Mouse (Mus musculus) layer of hippocampus, adult 11-12 months (tissue): ENCODE data around the gene Tmcc3.

ENCODE experiments used
- DNase-seq: peaks from one replicate; pipeline ENCODE4 v3.0.0; 2022; ENCODE audit warnings: low spot score

Tmcc3 gene

DNA sequence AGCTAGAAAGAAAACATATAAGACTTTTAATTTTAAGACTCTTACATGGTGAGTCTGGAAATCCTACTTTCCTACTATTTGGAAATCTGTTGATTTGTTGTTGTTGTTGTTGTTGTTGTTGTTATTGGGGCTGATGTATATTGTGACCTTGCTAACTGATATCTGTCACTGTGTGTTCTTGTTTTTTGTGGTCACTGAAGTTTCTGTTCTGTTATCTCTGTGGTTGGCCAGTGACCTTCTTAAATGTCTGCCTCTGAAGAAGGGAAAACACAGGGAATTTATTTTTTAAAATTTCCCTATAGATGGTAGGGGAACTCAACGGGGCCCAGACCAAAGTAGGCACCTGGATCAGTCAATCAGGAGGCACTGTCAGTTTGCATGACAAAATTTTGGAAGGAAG, 48.9 kb downstream of the Tmcc3 start:
- DNase-seq = no peak

DNA sequence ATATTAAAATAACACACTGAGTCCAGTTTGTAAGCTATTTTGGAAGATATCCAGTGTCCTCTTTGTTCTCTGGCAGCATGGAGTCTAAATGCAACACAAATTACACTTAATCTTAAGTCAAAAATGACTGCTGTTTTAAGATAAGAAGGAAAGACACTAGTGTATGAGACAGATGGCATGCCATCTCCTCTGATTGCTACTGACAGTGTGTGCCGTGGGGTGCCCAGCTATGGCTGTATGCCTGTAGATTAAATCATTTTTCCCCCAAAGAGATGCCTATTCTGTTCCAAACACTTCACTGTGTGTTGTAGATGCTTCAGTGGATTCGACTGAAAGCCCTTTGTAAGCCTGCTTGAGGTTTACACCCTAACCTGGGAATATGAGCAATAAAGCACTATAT, 59.5 kb downstream of the Tmcc3 start:
- DNase-seq = no peak

DNA sequence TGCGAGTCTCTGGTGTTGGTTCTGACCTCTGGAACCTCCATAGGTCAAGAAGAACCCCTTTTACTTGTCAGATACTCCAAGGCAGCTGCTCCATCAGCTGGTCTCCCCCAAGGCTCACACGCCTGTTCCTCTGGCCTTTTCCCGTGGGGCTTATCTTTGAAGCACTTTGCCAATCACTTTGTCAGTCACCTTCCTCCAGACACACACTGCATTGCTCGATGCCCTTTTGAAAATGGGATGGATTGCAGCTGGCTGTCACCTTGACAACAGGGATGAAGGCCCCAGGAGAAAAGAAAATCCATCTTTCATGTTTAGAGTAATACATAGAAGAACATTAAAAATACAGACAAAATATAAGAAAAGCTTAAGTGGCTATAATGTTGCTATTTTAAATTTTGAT, 65.2 kb downstream of the Tmcc3 start:
- DNase-seq = no peak

DNA sequence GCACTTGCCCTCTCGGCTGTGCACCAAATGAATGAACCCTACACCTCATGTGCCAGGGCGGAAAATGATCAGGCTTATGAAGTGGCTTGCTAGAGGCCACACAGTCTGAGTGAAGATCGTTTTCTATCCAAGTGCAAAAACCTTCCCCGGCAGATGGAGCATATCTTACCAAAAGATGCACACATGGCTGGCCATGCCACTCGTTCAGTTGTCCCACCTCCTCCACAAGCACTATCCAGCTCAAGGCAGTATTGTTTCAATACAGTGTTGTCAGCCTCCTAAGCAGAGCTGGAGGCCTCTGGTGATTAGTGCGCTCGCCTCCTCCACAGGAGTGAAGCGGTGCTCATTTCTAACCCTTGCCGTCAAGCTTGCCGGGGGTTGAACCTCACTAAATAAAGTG, 66.1 kb downstream of the Tmcc3 start:
- DNase-seq = peak; percentile 44

DNA sequence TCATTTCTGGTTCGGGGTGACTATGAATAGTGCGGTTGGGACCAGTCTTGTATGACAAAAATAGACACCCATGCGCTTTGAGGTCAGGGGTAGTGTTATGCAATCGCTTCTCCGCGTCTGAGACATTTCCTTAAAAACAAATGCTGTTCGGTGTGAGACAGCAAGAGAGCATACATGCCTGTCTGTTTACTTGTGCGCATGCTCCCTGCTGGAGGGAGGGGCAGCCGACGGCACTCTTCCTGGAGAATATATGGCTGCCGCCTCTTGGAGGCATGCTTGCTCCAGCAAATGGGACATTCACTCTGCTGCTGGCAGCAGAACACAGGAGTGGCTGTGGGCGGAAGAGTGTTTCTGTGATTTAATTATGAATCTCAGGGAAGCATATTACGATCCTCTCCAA, 66.6 kb downstream of the Tmcc3 start:
- DNase-seq = peak; percentile 86

DNA sequence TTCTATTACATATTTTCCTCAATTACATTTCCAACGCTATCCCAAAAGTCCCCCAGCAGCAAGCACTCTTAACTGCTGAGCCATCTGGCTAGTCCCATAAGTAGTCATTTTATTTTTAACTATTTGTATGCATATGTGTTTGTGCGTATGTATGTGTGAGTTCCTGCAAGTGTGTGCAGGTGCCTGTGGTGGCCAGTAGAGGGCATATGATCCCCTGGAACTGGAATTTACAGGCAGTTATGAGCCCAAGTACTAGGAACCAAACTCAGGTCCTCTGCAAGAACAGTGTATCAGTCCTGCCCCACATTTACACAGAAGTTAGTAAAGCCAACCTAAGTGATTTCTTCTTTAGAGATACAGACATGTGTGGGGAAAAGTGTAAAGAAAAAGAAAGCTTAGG, 68.3 kb downstream of the Tmcc3 start:
- DNase-seq = no peak

DNA sequence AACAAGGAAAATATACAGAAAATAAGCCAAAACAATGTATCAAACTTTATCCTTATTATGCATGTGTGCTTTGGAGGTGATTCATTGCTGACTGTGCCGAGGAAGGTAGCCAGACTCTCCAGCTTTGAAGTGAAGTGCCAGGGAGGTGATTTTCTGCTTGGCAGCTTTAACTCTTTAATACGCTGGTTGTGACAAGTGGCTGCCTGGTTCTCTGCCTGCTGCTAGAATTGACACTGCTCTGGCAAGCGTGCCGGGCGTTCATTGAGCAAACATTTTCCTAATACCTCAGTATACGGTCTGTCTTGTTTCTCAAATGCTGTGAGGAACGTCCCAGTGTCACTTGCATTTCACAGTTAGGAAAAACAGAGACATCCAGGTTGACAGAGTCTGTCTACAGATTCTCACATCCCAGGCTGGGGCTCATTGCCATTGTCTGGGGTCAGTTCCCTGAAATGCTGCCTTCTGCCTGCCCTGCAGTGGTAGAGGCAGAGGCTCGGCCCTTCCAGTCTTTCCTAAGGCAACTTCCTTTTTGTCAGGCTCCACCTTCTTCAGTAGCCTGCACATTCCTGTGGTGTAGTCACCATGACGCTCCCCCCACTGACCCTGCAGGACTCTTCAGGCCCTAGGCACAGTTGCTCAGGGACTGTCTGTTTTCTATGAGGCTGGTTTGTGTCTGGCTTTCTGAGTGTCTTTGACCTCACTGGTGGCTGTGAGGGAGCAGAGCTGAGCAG, 69.1 kb downstream of the Tmcc3 start:
- peak; percentile 49 for DNase-seq

DNA sequence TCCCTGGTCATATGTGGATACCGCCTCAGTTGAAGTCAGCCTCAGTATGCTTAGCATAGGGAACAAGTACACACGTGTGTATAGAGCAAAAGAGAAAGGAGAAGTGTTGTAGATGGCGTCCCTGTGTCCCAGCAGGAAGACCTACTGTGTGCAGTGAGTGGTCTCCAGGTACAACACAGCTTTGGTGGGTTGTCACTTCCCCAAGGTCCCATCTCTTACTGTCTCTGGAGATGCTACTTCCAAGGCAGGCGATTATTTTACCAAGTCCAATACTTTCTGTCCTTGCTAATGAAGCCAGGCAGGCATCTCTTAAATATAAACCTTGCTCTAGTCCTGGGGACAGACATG, 69.6 kb downstream of the Tmcc3 start:
- DNase-seq = no peak

DNA sequence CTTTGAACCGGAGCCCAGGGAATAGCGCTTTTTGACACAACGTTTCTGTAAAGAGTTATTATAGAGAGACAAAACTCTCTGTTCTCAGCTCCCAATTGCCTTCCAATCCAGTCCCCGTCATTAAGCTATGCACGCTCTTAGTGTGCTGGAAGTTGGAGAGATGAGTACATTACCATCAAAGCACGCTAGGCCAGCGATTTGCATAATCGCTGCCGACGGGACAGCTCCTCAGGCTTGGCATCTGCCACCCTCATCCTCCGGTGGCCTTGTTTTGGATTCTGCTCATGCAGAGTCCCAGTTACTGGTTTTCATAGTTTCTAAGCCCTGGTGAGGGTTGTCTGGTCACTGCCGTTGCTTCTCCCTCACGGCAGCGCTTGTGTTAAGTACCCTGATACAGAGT, 70.9 kb downstream of the Tmcc3 start:
- DNase-seq = no peak

DNA sequence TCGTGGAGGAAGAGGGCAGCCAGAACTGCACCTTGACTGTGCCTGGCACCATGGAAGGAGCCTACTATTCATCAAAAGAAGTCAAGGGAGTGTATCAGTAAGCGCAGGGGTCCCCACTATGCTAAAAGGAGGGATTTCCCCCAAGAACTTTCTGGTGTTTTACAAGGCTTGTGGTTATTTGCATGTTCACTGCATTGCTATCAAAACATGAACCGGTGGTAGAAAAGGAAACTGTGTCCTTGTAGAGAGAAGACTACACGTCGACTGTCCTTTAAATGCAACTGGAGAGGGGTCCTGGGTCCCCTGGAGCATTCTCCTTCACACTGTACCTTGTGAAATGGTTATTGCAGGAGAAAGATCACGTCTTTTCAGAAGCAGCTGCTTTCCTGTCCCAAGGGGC, 71.8 kb downstream of the Tmcc3 start:
- DNase-seq = no peak

DNA sequence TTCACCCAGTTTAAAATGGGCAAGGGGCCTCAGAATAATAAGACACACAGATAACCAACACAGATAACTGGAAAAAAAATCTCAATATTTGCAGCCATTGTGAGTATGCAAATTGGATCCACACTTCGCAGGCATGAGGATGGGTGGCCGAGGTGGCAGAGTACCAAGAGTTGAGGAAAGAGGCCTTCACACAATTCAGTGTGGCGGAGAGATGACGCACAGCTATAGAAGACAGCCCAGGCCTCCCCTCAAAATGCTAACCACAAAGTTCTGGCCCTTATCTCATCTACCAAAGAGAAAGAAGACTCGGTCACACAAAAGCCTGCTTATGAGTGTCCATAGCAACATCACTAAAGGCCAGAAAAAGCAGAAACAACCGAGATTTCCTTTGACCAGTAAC, 77.5 kb downstream of the Tmcc3 start:
- DNase-seq = no peak

DNA sequence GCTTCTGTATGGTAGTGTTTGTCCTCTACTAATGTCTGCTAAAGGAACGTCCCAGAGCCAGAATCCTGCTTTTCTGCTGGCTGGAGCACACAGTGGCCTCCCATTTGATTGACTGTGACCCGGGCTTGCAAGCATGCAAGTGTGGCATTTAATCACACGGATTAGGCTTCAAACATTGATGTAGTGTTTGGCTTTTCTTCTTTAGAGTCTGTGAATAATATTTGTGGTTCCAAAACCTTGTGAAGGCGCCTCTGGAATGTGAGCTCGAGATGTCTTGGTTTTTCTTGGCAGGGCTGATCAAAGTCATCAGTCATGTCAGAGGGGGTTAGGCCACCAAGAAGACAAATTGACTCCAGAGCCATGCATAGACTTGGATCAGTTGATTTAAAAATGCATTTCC, 79.3 kb downstream of the Tmcc3 start:
- no peak for DNase-seq

DNA sequence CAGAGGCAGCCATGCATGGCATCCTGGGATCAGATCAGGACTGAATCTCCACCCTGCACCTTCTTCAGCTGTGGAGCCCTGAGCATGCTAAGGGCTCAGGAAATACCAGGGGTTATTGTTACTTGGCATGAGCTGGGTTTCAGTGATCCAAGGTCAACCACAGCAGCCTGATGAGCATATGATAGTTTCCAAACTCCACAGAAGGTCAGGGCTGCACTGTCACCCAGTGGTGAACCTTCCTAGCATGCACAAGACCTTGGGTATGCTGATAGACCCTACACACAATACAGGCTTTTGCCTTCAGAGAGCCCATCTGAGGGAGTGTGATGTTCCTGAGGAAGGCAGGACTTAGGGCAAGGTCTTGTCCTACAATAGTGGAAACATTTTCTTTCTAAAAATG, 82.5 kb downstream of the Tmcc3 start:
- DNase-seq = no peak

DNA sequence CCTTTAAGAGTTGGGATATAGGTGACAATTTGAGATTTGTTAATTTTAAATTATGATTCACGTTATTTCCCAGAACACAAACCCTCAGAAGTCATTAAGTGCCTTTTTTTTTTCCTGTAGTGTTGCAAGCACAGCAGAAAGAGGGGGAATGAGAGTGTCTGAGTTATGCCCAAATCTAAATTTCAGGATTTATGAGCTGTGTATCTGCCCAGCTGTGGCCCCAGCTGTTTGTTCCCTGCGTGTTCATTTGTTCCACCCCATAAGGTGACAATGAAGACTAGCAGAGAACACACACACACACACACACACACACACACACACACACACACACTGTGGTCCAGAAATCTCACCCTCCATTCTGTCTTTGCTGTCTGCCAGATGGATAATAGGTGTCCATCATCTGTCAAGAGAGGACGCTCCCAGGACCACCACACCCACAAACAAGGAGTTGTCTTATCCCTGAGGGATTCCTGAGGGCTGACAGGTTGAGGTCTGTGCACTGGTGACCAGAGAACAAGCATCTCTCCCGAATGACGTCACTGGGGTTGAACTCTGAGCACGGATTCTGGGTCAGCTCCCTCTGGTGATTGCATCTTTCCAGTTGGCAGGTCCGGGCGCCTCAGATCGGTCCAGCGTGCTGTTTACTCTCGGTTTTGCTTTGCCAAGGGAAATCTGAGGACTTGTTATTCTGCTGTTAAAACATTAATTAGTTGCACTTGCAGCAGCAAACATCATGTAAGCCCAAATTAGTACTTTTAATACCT, 86.3 kb downstream of the Tmcc3 start:
- DNase-seq = no peak

DNA sequence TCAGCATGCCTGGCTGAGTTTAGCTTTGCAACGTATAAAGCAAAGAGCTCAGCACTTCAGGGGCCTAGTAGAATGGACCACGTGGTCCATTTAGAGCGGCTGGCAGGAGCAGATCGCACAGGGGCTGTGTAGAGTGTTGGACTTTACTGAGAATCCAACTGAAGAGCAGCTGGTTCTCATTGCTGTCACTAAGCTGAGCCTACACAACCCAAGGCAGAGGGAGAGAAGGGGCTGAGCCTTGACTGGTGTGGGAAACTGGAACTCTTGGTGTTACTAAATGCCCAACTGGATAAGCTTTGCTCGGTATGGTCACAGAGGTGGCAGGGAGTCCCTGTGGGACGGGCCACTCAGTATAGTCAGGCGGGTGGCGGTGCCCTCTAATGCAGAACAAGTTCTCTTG, 89.1 kb downstream of the Tmcc3 start:
- DNase-seq = no peak

DNA sequence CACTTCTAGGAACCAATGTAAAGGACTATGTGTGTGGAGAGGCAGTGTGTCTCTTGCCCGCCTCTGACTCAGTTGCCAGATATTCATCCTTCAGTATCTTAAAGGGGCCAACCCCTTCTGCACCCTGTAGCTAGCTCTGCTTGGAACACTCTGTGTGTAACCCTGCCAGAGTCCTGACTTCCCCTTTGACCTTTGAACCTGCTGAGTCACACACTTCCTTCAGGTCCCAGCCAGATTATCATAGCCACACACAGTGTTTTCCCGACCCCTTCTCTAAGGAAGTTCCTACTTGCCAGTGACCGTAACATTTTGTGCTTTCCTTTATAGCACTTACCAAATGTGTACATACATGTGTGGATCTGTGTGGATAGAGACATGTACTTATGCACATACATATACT, 93.7 kb downstream of the Tmcc3 start:
- no peak for DNase-seq

DNA sequence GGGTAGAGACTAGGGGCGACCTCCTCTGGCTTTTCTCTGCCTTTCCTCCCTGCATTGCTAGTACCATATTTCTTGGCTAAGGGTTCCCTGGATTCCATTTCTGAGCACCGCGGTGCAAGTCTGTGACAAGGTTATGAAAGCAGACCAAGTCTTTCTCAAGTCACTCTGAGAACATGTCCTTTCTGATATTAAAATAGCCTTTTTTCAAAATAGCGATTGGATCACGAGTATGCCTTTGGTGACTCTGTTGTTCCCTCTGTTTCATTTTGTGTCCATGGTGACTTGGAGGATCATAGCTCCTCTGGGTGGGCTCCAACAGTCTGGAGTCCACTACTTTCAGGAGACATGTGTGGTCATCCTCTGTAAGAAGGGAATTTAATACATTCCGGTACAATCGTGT, 95.1 kb downstream of the Tmcc3 start:
- DNase-seq = no peak

DNA sequence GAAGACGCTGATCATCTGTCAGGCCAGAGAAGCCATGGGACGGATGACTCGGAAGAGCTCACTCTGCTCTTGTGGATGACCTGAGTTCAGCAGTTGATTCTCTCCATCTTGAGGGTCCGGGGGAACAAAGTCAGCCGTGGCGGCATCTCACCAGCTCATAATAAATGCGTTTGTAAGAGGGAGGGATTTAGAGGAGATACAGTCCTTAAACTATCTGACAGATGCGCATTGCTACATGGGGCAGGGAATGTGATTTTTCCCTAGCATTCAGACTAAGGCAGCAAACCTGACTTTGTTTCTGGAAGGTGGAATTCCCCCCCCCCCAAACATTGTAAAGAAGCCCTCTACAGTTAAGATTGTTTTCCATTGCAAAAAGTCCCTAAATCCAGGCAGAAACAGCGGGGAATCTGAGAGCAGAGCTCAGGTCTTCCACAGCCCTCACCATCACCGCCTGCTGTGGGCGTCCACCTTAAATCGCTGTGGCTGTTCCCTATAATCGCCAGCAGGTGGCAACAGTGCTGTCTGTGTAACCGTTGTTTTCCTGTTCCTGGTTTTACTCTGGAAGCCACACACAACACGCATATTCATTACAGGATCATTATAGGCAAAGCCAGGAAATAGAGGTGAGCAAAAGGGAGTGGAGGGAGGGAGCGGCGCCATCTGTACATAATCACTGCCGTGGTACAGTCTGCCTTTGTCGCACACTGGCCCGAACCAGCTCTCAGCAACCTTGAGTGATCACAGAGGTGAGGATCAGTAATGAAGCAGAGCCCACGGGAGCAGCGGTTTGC, 96.8 kb downstream of the Tmcc3 start:
- DNase-seq = peak; percentile 83

DNA sequence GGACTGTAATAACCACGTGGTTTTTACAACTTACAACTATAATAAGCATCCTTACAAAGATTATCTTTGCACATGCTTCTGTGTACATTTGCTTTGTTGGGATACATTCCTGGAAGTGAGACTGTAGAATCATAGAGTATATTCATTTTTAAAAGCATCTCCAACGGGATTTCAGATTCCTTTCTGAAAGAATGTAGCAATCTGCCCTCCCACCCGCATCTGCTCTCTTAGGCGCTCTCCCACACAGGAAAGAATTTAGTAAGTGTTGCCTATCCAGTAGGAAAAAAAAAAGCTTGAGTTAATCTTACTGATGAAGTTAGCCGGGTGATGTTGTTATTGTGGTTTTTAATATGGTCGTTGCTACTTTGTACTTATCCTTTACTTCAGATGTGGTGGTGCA, 97.9 kb downstream of the Tmcc3 start:
- DNase-seq = peak; percentile 40

DNA sequence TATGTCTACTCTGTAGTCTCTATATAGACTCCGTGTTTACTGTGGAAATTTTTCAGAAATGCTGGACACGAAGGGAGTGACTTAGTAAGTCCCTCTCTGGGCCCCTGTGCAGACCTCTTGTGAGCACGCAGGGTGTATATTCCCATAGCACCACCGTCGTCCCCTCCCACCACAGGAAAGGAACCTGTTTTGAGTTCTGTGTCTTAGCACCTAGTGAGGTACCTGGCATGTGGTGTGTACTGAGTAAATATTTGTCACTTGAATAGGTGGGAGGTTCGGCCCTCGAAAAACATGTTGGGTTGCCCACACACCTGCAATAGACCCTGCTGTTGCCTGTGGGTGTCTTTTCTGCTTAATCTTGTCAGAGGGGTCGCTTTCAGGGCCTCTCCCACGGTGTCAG, 99.8 kb downstream of the Tmcc3 start:
- no peak for DNase-seq

DNA sequence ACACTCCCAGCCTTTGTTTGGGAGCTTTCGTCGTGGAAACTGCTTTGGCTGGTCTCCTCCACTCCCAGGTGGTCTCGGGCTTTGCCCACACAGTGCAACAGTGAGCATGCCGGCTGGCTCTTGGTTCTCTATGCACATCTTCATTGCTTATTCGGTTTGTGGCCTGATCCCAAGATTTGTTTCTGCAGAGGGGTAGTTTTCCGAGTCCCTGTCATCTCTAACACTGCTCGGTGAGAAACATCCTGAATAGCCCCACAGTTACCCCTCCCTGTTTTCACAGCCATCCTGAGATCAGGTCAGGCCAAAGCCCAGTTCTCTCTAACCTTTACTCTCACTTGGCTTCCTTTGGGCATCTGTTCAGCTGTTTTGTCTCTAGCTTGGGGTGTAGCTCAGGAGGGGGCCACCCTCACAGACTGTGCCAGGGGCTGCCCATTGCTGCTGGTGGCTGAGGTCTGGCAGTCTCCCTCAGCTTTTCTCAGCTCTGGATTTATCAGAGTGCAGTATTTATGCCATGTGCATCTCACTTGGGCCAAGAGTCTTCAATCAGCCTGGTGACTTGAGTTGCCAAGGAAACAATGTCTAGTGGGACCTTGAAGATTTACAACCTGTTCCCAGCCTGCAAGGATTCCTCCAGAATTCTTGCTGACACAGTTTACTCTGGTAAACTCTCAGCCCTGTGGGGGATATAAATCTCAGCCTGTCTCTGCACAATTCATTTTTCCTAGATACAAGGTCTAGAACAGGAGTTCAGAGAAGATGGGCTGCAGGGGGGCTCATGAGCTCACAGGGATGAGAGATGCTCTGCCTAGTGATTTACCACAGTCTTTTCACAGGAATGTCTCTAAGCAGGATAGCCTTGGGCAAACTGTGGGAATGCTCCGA, 102.3 kb downstream of the Tmcc3 start:
- peak; percentile 29 for DNase-seq
